Mouse (Mus musculus) liver, postnatal 0 days (tissue): ENCODE measurements around the gene Gfpt1. TPM values are rescaled to one million over a fixed set of nuclear protein-coding genes. Genes with fewer than 3 reads are reported as not detected.
A peak's percentile ranks its signal among the peaks of the same experiment; 100 is the strongest.

Experiments used
- ATAC-seq: fragments of 200-750 bp; cut with Nextera tagmentation; 2 replicates; pipeline ENCODE4 v1.8.0; 2017; ENCODE audit warnings: mild to moderate bottlenecking, moderate library complexity
- DNase-seq: peaks from one replicate; pipeline ENCODE4 v3.0.0-alpha.2; 2016
- H3K27ac ChIP-seq: fragments of 300-500 bp; sonication (generic); 2 replicates; pipeline ENCODE4 v1.5.1; 2014; ENCODE audit warnings: antibody characterized with exemption, moderate library complexity, mild to moderate bottlenecking, low read depth
- H3K27me3 ChIP-seq: fragments of 300-500 bp; sonication (generic); 2 replicates; pipeline ENCODE4 v1.6.1; 2014; ENCODE audit warnings: low read length, control low read depth, mixed read lengths; ENCODE audit not compliant: insufficient read depth
- H3K36me3 ChIP-seq: fragments of 300-500 bp; sonication (generic); replicated peaks from 2 replicates; pipeline ENCODE4 v1.6.1; 2014; ENCODE audit warnings: mild to moderate bottlenecking, control low read depth, low read length, moderate library complexity, mixed read lengths; ENCODE audit not compliant: insufficient read depth
- H3K4me1 ChIP-seq: fragments of 300-500 bp; sonication (generic); 2 replicates; pipeline ENCODE4 v1.6.1; 2014; ENCODE audit warnings: antibody characterized with exemption, mild to moderate bottlenecking, control low read depth; ENCODE audit not compliant: insufficient read depth
- H3K4me2 ChIP-seq: fragments of 300-500 bp; sonication (generic); 2 replicates; pipeline ENCODE4 v1.6.1; 2014; ENCODE audit warnings: low read depth, mild to moderate bottlenecking, low read length, moderate library complexity, mixed read lengths
- H3K4me3 ChIP-seq: fragments of 300-500 bp; sonication (generic); 2 replicates; pipeline ENCODE4 v1.5.1; 2014; ENCODE audit warnings: low read depth, low read length
- H3K9ac ChIP-seq: fragments of 300-500 bp; sonication (generic); replicated peaks from 2 replicates; pipeline ENCODE4 v1.6.1; 2014; ENCODE audit warnings: mild to moderate bottlenecking, moderate library complexity
- H3K9me3 ChIP-seq: fragments of 300-500 bp; sonication (generic); 2 replicates; pipeline ENCODE4 v1.6.1; 2016; ENCODE audit warnings: mild to moderate bottlenecking, control low read depth, low read length, mixed read lengths
- CTCF ChIP-seq: sonication (generic); IDR thresholded peaks from 2 replicates; pipeline ENCODE4 v1.5.1; 2016; ENCODE audit warnings: antibody characterized with exemption, low read depth
- EP300 ChIP-seq: IDR thresholded peaks from 2 replicates; pipeline ENCODE4 v1.6.1; 2016; ENCODE audit warnings: antibody characterized with exemption, low read depth, mild to moderate bottlenecking
- WGBS: fragments of 180-500 bp; shearing (Covaris S2); extraction: QIAGEN DNeasy Blood & Tissue Kit; methylation state at CpG from one replicate; pipeline ENCODE4 v1.1.7; 2014; ENCODE audit not compliant: insufficient replicate concordance; 5-methylcytosine and 5-hydroxymethylcytosine counted together
- polyA plus RNA-seq: library from polyadenylated mRNA; unstranded; fragments of >200 nt; fragmentation: Nextera tagmentation; extraction: Ambion mirVana; gene quantifications from 2 replicates; pipeline ENCODE4 v1.2.1, GENCODE M21; 2015

Gene Gfpt1
- polyA plus RNA-seq, 1 experiment from 2014 or later: 3.6 TPM

DNA sequence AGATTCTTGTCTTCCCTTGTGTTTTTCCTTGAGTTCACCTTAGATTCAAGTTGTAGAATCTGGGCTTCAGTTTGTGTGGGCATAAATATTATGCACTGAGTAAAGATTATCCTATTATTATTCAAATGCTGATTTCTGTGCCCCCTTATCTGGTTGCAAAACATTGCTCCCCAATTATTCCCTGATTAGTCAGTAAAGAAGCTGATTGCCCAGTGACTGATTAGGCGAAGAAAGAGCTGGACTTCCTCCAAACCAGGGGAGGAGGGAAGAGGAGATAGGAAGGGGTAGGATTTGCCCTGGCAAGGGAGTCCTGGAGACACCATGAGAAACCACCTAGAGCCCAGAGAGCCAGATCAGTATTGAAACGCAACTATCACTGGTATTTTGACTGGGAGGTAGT, 38.5 kb upstream of the Gfpt1 start:
- TF ChIP-seq EP300 (no peak), CTCF (no peak)
- Histone ChIP-seq H3K9me3 (no peaks in the 10 kb centered on the region), H3K4me3 (no peak overlapping the region), H3K27me3 (no peaks in the 10 kb centered on the region), H3K9ac (no peak overlapping the region), H3K36me3 (no peaks in the 10 kb centered on the region), H3K4me1 (peaks cover 7% of the 10 kb centered on the region), H3K27ac (no peak overlapping the region), H3K4me2 (no peak overlapping the region)
- WGBS: 62% methylated on average over 2 of the region's 2 CpGs
- no peak for ATAC-seq
- no peak for DNase-seq

DNA sequence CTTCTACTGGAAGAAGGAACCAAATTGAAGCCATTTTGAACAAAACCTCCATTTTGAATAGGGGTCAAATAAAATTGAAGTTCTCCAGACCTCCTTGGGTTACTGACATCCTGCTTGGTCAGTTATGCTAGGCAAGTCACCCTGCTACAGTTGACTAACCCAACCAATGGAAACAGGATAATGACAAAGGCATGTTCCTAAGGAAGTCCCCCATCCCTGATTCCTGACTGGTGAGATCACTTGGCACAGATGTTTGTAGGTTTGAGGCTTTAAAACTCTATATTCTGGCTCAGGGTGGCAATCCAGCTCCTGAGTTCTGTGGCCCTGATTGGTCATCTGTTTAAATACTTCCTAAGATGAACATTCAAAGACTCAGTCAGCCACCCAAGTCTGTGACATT, 37.1 kb upstream of the Gfpt1 start:
- H3K4me3 ChIP-seq: no peak overlapping the region
- no peak overlapping the region for H3K27ac ChIP-seq
- TF ChIP-seq EP300 (no peak), CTCF (no peak)
- H3K4me1 ChIP-seq: peaks cover 16% of the 10 kb centered on the region
- DNase-seq (no peak), ATAC-seq (no peak)
- no peak overlapping the region for H3K9ac ChIP-seq
- no peaks in the 10 kb centered on the region for H3K27me3 ChIP-seq
- no peaks in the 10 kb centered on the region for H3K36me3 ChIP-seq
- H3K9me3 ChIP-seq: no peaks in the 10 kb centered on the region
- H3K4me2 ChIP-seq: no peak overlapping the region

DNA sequence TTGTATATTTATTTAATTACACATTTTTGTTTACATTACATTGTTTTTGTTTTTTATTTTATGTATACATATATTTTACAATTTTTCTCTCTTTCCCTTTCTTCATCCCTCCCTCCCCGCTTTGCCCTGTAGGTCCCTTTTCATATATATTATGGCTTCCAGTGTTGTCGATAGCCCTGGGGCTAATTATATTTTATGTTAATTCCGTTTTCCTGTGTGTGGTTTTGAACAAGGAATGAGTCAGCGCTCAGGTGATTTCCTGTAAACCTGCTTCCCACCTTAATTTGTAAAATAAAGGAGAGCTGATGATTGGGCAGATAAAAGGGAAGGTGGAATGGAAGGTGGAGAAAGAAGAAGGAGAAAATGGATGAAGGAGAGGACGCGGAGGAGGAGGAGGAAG, 33.8 kb upstream of the Gfpt1 start, which contains the start of gene Nfu1:
Nfu1 (plus strand) TSS at position 350 of the 400 bp plus-strand sequence.
- Histone ChIP-seq H3K4me2 (peak within 1 kb of the TSS; percentile 96), H3K27me3 (no peaks in the 10 kb centered on the region), H3K9ac (peak within 1 kb of the TSS; percentile 99), H3K36me3 (peaks cover 8% of the 10 kb centered on the region), H3K4me1 (peaks cover 12% of the 10 kb centered on the region), H3K4me3 (peak within 1 kb of the TSS; percentile 98), H3K9me3 (no peaks in the 10 kb centered on the region), H3K27ac (peak within 1 kb of the TSS; percentile 97)
- WGBS: 69% methylated on average over 6 of the region's 6 CpGs
- DNase-seq: no peak
- TF ChIP-seq EP300 (no peak), CTCF (no peak)
- no peak for ATAC-seq

DNA sequence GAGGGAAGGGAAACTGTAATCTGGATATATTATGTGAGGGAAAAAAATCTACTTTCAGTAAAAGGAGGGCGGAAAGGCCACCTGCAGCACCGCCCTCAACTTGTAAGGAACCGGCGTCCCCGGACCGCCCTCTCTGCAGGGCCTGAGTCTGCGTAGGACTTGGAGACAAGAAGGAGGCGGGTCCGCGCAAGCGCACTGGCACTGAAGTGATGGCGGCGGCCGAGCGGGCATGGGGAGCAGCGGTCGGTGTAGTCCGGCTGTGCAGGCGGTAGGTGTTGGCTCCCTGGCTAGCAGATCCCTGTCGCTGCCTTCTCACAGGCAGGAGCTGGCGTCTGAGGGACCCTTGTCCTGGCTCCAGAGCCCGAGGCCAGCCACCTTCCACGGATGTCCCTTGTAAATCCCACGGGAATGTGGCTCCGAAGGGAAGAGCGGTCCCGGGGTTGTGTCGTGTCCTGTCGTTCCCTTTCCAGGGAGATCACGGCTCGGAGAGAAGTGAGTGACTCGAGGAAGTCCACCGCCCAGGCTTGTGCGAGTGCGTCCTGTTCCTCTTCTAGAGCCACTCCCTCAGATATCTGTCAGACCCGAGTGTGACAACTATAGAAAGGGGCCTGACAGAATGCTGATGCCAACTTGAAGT, 32.8 kb upstream of the Gfpt1 start:
- H3K4me3 ChIP-seq: peak overlapping the region; percentile 98
- H3K9ac ChIP-seq: peak overlapping the region; percentile 99
- H3K9me3 ChIP-seq: no peaks in the 10 kb centered on the region
- H3K36me3 ChIP-seq: peaks cover 12% of the 10 kb centered on the region
- WGBS: under 1% methylated on average over 36 of the region's 36 CpGs
- H3K27me3 ChIP-seq: no peaks in the 10 kb centered on the region
- peak overlapping the region; percentile 97 for H3K27ac ChIP-seq
- DNase-seq: peak; percentile 96
- ATAC-seq: peak; percentile 97
- TF ChIP-seq EP300 (no peak), CTCF (no peak)
- H3K4me1 ChIP-seq: peaks cover 12% of the 10 kb centered on the region
- H3K4me2 ChIP-seq: peak overlapping the region; percentile 96

DNA sequence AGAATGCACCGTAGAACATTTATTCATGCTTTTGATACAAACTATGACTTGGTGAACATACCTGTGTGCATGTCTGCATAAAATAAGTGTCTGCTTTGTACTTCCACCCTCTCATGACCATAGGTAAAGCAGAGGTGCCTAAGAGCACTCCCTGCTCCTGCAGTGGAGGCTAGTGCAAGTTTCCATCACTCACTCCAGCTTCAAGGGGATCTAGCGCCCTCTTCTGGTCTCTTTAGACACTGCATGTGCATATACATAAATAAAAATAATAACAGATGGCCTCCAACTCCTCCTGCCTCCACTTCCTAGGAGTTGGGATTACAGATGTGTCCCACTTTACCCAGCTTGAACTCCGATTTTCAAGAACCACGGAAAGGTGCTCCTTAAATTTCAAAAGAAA, 25.7 kb upstream of the Gfpt1 start:
- H3K4me2 ChIP-seq: no peak overlapping the region
- WGBS: 55% methylated on average over 4 of the region's 4 CpGs
- DNase-seq (peak; percentile 57), ATAC-seq (no peak)
- H3K4me3 ChIP-seq: no peak overlapping the region
- peaks cover 54% of the 10 kb centered on the region for H3K36me3 ChIP-seq
- no peaks in the 10 kb centered on the region for H3K4me1 ChIP-seq
- no peaks in the 10 kb centered on the region for H3K27me3 ChIP-seq
- no peak overlapping the region for H3K27ac ChIP-seq
- H3K9ac ChIP-seq: no peak overlapping the region
- peaks cover 2% of the 10 kb centered on the region; the same call in 1 of the 2 replicates for H3K9me3 ChIP-seq
- TF ChIP-seq EP300 (no peak), CTCF (peak; percentile 75)

DNA sequence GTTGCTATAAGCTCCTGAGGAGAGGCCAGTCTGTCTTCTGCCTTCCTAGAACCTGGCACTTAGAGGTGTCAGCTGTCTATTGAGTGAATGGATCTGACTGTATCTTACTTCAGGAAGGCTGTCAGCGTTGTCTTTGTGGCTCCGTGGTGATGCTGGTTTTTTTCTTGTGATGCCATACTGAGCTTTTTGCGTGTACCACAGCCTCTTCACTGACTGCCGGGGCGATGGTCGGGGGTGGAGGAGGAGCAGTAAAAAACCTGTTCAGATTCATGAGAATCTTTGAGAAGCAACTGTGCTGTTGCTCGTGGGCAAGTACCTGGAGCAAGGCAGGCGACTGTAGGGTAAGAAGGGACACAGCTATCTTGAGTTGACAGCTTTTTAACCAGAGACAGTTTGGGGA, 23.8 kb upstream of the Gfpt1 start:
- peaks cover 57% of the 10 kb centered on the region for H3K36me3 ChIP-seq
- H3K4me3 ChIP-seq: no peak overlapping the region
- no peak overlapping the region for H3K27ac ChIP-seq
- DNase-seq (no peak), ATAC-seq (no peak)
- H3K4me2 ChIP-seq: no peak overlapping the region
- WGBS: 89% methylated on average over 8 of the region's 8 CpGs
- no peak overlapping the region for H3K9ac ChIP-seq
- TF ChIP-seq EP300 (no peak), CTCF (no peak)
- H3K9me3 ChIP-seq: peaks cover 2% of the 10 kb centered on the region; the same call in 1 of the 2 replicates
- no peaks in the 10 kb centered on the region for H3K4me1 ChIP-seq
- H3K27me3 ChIP-seq: no peaks in the 10 kb centered on the region
